Mouse (Mus musculus) liver, adult 2 months (tissue): ENCODE data around the gene 2310030G06Rik. TPM values are rescaled to one million over a fixed set of nuclear protein-coding genes. Genes with fewer than 3 reads are reported as not detected.

Source experiments
- DNase-seq: peaks from one replicate; pipeline ENCODE4 v3.0.0-alpha.2; 2011; ENCODE audit warnings: low read depth, low spot score; ENCODE audit errors: extremely low read depth
- H3K27ac ChIP-seq: fragments of 200-500 bp; replicated peaks from 2 replicates; pipeline ENCODE4 v1.5.1; 2012; ENCODE audit warnings: low read depth, mild to moderate bottlenecking, control low read depth, inconsistent platforms, low read length; ENCODE audit not compliant: insufficient read depth
- H3K27me3 ChIP-seq: fragments of 200-500 bp; 2 replicates; pipeline ENCODE4 v1.6.1; 2012; ENCODE audit warnings: mild to moderate bottlenecking, moderate library complexity, low read length, inconsistent platforms; ENCODE audit not compliant: control insufficient read depth, insufficient read depth
- H3K36me3 ChIP-seq: fragments of 200-500 bp; 2 replicates; pipeline ENCODE4 v1.6.1; 2012; ENCODE audit warnings: low read length, inconsistent platforms; ENCODE audit not compliant: control insufficient read depth, insufficient read depth
- H3K4me1 ChIP-seq: fragments of 200-500 bp; 2 replicates; pipeline ENCODE4 v1.6.1; 2011; ENCODE audit warnings: low read length; ENCODE audit not compliant: control insufficient read depth, insufficient read depth
- H3K4me3 ChIP-seq: fragments of 200-500 bp; 2 replicates; pipeline ENCODE4 v1.5.1; 2011; ENCODE audit warnings: low read depth, mild to moderate bottlenecking, control low read depth, low read length, moderate library complexity; ENCODE audit not compliant: insufficient read depth
- H3K79me2 ChIP-seq: fragments of 200-500 bp; 2 replicates; pipeline ENCODE4 v1.6.1; 2012; ENCODE audit warnings: inconsistent platforms, mild to moderate bottlenecking, low read length, moderate library complexity; ENCODE audit not compliant: control insufficient read depth, insufficient read depth
- H3K9ac ChIP-seq: fragments of 200-500 bp; 2 replicates; pipeline ENCODE4 v1.6.1; 2012; ENCODE audit warnings: low read depth, mild to moderate bottlenecking, control low read depth, inconsistent platforms, low read length
- CTCF ChIP-seq: fragments of 200-500 bp; IDR thresholded peaks from 2 replicates; pipeline ENCODE4 v1.5.1; 2011; ENCODE audit warnings: low read depth, low read length, control low read depth
- POLR2A ChIP-seq: fragments of 200-500 bp; IDR thresholded peaks from 2 replicates; pipeline ENCODE4 v1.6.1; 2011; ENCODE audit warnings: low read length, control low read depth; ENCODE audit not compliant: insufficient read depth; ENCODE audit errors: extremely low read depth
- WGBS: fragments of 180-500 bp; shearing (Covaris S2); methylation state at CpG from one replicate; pipeline ENCODE4 v1.1.7; 2018; 5-methylcytosine and 5-hydroxymethylcytosine counted together
- polyA plus RNA-seq: library from polyadenylated mRNA; depleted of rRNA; stranded (reverse); fragments of >200 nt; gene quantifications from 2 replicates; pipeline ENCODE4 v1.2.3, GENCODE M21; 2012
- total RNA-seq: library from RNA; depleted of rRNA; stranded (reverse); fragments of >200 nt; gene quantifications from 2 replicates; pipeline ENCODE4 v1.2.3, GENCODE M21; 2014

The 2310030G06Rik gene
- total and polyA plus RNA-seq, 2 experiments, result 14.9 TPM

DNA sequence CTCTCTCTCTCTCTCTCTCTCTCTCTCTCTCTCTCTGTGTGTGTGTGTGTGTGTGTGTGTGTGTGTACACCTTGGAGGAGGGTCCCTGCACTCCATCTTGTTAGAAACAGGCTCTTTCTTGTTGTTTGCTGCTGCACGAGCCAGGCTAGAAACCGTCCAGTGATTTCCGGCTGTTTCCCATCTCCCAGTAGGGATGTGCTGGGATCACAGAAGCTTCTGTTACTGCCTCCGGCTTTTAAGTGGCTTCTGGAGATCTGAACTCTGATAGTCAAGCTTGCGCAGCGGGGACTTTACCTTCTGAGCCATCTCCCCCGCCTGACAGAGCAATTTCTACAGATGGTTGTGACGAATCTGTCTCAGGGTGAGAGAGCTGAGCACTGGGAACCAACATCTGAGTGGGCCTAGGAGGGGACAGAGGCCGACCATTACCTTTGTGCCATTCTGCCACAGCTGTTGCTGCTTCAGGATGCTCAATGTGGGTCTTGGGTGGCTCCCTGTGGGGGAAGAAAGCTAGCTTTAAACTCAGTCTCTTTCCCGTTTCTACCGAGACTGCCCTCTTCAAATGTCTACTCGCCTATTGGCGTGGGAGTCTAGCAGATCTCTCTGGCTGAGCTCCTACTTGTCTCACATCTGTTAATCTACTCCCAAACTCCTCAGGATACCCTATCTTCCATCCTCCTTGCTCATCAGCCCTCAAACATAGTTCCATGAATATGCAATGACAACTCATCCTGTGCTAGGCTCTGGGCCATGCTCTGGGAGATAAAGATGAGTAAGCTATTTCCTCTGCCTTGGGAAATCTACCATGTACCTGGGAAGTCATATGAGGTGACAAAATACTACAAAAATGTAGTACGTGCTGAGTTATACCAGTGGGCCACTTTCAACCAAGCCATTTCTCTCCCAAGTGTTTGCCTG is 5.2 kb downstream of the 2310030G06Rik start:
- Histone ChIP-seq H3K9ac (no peak overlapping the region), H3K79me2 (peaks cover 3% of the 10 kb centered on the region; the same call in 1 of the 2 replicates), H3K4me1 (peaks cover 6% of the 10 kb centered on the region; the same call in 1 of the 2 replicates), H3K36me3 (peaks cover 2% of the 10 kb centered on the region; the same call in 1 of the 2 replicates), H3K4me3 (no peak overlapping the region), H3K27ac (no peak overlapping the region), H3K27me3 (no peaks in the 10 kb centered on the region)
- TF ChIP-seq POLR2A (no peak), CTCF (no peak)
- WGBS, result 90% methylated on average over 14 of the region's 14 CpGs
- no peak for DNase-seq

DNA sequence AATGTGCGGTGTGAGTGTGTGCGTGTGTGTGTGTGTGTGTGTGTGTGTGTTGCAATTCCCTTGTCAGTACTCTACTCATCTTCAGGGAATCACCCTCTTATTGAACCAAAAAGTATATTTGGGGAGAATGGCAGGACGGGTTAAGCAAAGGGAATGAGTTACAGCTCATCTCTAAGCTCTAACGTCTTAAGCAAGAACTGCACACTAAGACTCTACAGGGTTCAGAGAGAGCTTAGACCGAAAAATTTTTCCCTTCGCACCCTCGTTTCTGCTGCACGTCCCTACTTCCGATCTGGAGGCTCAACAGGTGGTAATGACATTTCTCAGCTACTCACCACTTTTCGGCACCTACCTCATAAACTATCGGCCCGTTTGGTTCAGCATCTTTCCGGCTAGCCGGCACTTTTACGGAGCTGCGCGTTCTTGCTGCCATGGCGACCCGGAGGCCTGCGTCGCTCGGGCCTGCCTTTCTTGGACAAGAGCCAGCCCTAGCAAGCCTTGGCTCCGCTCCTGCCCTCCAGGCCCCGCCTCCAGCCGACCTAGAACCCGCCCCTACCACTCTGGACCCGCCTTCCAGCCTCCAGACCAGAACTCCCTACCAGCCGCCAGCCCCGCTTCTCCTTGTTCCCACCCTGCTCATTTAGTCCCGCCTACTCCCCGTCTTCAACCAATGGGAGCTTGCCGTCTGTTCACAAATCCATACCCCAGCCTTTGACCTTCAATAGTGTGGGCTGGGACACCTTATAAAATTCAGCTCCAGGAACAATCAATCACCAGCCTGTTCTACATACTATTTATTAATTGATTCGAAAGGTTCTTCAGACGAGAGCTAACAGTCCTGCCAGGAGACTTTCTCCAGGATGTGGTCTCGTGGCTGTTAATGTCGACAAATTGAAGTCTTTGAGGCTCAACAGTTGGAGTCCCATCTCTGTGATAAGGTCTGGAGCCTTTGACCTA is 7.1 kb downstream of the 2310030G06Rik start, which contains the start of gene Dixdc1:
TSS of gene Dixdc1 (minus strand) at position 604 of the 957 bp plus-strand sequence.
- 7% methylated on average over 36 of the region's 36 CpGs for whole genome bisulfite sequencing
- peak; percentile 88 for DNase-seq
- H3K27ac ChIP-seq, result peak within 1 kb of the TSS; percentile 55

DNA sequence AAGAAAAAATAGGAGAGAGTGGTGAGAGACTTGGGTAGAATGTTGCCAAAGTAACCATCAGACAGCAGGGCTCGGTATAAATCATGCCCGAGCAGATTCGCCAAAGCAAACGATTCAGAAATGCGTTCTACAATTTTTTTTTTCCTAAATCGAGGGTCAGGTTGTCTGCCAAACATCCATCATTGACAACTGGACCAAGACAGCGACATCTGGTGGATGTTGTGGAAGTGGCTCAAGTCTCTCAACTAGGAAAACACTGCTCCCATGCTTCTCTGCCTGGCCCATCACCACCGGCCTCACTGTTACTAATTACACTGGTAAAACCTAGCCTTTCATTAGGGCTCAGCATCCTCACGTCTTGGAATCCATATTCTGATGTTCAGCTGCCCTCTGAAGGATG is 11.3 kb downstream of the 2310030G06Rik start:
- TF ChIP-seq POLR2A (no peak), CTCF (peak; percentile 67)
- H3K27ac ChIP-seq, result no peak overlapping the region
- DNase-seq, result peak; percentile 67
- no peak overlapping the region for H3K4me3 ChIP-seq
- H3K4me1 ChIP-seq, result peaks cover 3% of the 10 kb centered on the region; the same call in 1 of the 2 replicates
- H3K79me2 ChIP-seq, result no peaks in the 10 kb centered on the region
- H3K27me3 ChIP-seq, result no peaks in the 10 kb centered on the region
- no peak overlapping the region for H3K9ac ChIP-seq
- under 1% methylated on average over 9 of the region's 9 CpGs for WGBS
- H3K36me3 ChIP-seq, result no peaks in the 10 kb centered on the region

More for the DNA sequence above, 7.1 kb downstream of the 2310030G06Rik start, which contains the start of gene Dixdc1:
- Histone ChIP-seq H3K4me1 (peaks cover 3% of the 10 kb centered on the region; the same call in 1 of the 2 replicates), H3K4me3 (no peak within 1 kb of the TSS), H3K9ac (no peak within 1 kb of the TSS), H3K27me3 (no peaks in the 10 kb centered on the region), H3K36me3 (peaks cover 2% of the 10 kb centered on the region; the same call in 1 of the 2 replicates), H3K79me2 (no peaks in the 10 kb centered on the region; the same call in 1 of the 2 replicates)
- TF ChIP-seq CTCF (no peak), POLR2A (no peak)

DNA sequence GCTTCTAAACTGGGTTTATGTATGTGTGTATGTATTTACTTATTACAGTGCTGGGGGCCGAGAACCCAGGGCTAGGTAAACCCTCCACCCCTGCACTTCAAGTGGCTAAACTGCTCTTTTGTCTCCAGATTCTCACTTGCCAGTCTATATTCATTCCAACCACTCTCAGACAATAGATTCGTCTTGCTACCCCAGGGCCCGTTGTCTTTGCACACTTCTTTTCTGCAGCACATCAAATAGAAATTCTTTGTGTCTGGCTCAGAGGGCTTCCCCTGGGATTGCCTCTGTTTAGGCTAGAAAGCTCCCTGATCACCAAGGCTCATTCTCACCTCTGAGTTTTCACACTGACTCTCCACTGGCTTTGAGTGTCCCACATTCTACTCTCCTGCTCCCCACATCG is 13.8 kb downstream of the 2310030G06Rik start:
- no peak for DNase-seq
- WGBS, result 69% methylated on average over 4 of the region's 4 CpGs
- TF ChIP-seq POLR2A (no peak), CTCF (no peak)
- H3K36me3 ChIP-seq, result no peaks in the 10 kb centered on the region
- peaks cover 3% of the 10 kb centered on the region for H3K4me1 ChIP-seq
- H3K27ac ChIP-seq, result no peak overlapping the region
- no peak overlapping the region for H3K4me3 ChIP-seq
- peaks cover 5% of the 10 kb centered on the region for H3K27me3 ChIP-seq
- no peaks in the 10 kb centered on the region for H3K79me2 ChIP-seq
- H3K9ac ChIP-seq, result no peak overlapping the region

DNA sequence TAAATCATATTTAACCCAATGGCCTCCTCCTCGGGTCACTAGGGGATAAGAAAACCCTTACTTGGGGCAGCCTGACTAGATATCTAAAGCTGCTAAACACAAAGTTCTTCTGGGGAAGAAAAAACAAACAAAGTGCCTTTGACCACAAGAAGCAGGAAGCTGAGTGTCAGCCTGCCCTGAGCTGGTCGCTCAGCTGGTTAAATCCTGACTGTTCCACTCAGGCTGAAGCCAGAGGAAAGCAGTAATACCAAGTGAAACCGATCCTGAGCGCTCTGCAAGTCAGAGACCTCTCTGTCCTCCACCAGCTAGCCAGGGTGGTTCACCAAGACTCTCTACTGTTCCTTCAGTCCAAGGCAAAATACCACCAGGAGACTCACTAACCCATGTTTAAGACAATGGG is 16.7 kb downstream of the 2310030G06Rik start:
- TF ChIP-seq CTCF (no peak), POLR2A (no peak)
- Histone ChIP-seq H3K27ac (no peak overlapping the region), H3K9ac (no peak overlapping the region), H3K36me3 (no peaks in the 10 kb centered on the region), H3K27me3 (peaks cover 5% of the 10 kb centered on the region), H3K4me3 (no peak overlapping the region), H3K79me2 (no peaks in the 10 kb centered on the region), H3K4me1 (peaks cover 3% of the 10 kb centered on the region; the same call in 1 of the 2 replicates)
- DNase-seq, result no peak
- 70% methylated on average over 4 of the region's 4 CpGs for WGBS
